Mouse (Mus musculus): ENCODE measurements around the gene Scpep1. TPM values are rescaled to one million over a fixed set of nuclear protein-coding genes. Genes with fewer than 3 reads are reported as not detected.

Gene Scpep1
- total RNA-seq (2023) = 76.8 to 84.8 TPM (median 82.9 TPM) in 4 replicates

GRCm38 (mm10) chr11:88955217-88955969 lies at the start of gene Scpep1:
Gene Scpep1, minus strand, starts transcription at chr11:88955465.

GRCm38 (mm10) chr11:88998974-88999722 lies 43.9 kb upstream of the Scpep1 start, which contains the start of gene Trim25:
Gene Trim25, plus strand, starts transcription at chr11:88999376.

GRCm38 (mm10) chr11:88970202-88970732 lies 15.0 kb upstream of the Scpep1 start, which contains the start of gene Coil:
Gene Coil, plus strand, starts transcription at chr11:88970252.

GRCm38 (mm10) chr11:88966881-88967361 lies 11.7 kb upstream of the Scpep1 start, which contains the start of gene Elobl:
Gene Elobl, minus strand, starts transcription at chr11:88966931.

Other genes starting within 250 kb of the Scpep1 start
- gene Msi2, start 237.0 kb downstream of the Scpep1 start, total RNA-seq (2023) = 167 to 184 TPM (median 174 TPM) in 4 replicates
- gene Akap1, start 90.9 kb downstream of the Scpep1 start, total RNA-seq (2023) = 0.36 to 1.9 TPM (median 0.64 TPM) in 4 replicates
- gene Elobl, start 11.5 kb upstream of the Scpep1 start, total RNA-seq (2023) = not detected in 4 replicates
- gene Coil, start 14.8 kb upstream of the Scpep1 start, total RNA-seq (2023) = 14.6 to 15.7 TPM (median 15.1 TPM) in 4 replicates
- 153 to 176 TPM (median 154 TPM) in 4 replicates for gene Trim25, start 43.9 kb upstream of the Scpep1 start, total RNA-seq (2023)
- gene Dgke, start 111.4 kb upstream of the Scpep1 start, total RNA-seq (2023) = 14.3 to 16.6 TPM (median 14.8 TPM) in 4 replicates
- not detected in 4 replicates for gene Gm525, start 118.4 kb upstream of the Scpep1 start, total RNA-seq (2023)